Comparison of ENCODE assay signal across 8 mouse cellular contexts in genomic region chr2:166780980-166781578, GRCm38 (mm10). TPM values are rescaled to one million over a fixed set of nuclear protein-coding genes. Genes with fewer than 3 reads are reported as not detected.
DNase-seq lines count a peak whose midpoint lies in the region; ATAC-seq and TF ChIP-seq lines count a peak whose summit lies in the region.

No protein-coding gene starts in this region.

- H3K4me1 ChIP-seq in cortical plate, adult 2 months (ENCODE audit: control insufficient read depth, insufficient read depth, low read length), result peaks cover 3% of the 10 kb centered on the region; the same call in 1 of the 2 replicates
- 0 out of 2 replicates have a peak, but pooled peaks cover 6% of the 10 kb centered on the region for H3K4me1 ChIP-seq in kidney, embryonic 14.5 days (ENCODE audit: control insufficient read depth, insufficient read depth, low read length)
- peaks cover 4% of the 10 kb centered on the region for H3K4me1 ChIP-seq in liver, postnatal 0 days (ENCODE audit: insufficient read depth)

- peak; percentile 65 for ATAC-seq in activated CD4-positive, CD25-positive, alpha-beta regulatory T cell, adult 4 months
- 0 out of 2 replicates have a peak, but pooled peaks have one; percentile 21 for ATAC-seq in kidney, embryonic 14.5 days (ENCODE audit: low FRiP score, low TSS enrichment)
- no peak for ATAC-seq in liver, postnatal 0 days

- H3K27ac ChIP-seq in cortical plate, adult 2 months (ENCODE audit: insufficient read depth, low read length), result no peak overlapping the region
- no peak overlapping the region for H3K27ac ChIP-seq in kidney, embryonic 14.5 days (ENCODE audit: low read depth, low read length)
- no peak overlapping the region for H3K27ac ChIP-seq in liver, postnatal 0 days (ENCODE audit: low read depth)

- H3K79me3 ChIP-seq in C2C12 (ENCODE audit: low read depth), result no peaks in the 10 kb centered on the region

- peaks cover 7% of the 10 kb centered on the region for H3K27me3 ChIP-seq in C2C12 (ENCODE audit: control insufficient read depth, insufficient read depth, insufficient read length)
- no peaks in the 10 kb centered on the region for H3K27me3 ChIP-seq in kidney, embryonic 14.5 days (ENCODE audit: control insufficient read depth, insufficient read depth, low read length)
- H3K27me3 ChIP-seq in liver, postnatal 0 days (ENCODE audit: insufficient read depth, low read length), result no peaks in the 10 kb centered on the region

- no peak overlapping the region for H3K9ac ChIP-seq in kidney, embryonic 14.5 days (ENCODE audit: low read depth, low read length)
- H3K9ac ChIP-seq in liver, postnatal 0 days (replicated peaks), result no peak overlapping the region

- 11% methylated on average over 9 of the region's 9 CpGs for WGBS in kidney, embryonic 14.5 days
- 14% methylated on average over 9 of the region's 9 CpGs for WGBS in liver, postnatal 0 days (ENCODE audit: insufficient replicate concordance)

- intact Hi-C loops in gastrocnemius, postnatal 14 days (cut with DNase I; ENCODE audit: low total_unique reads), result loop anchor here (2.0 kb wide), 1 partner anchor 188 kb away; no protein-coding TSS in a partner anchor

- peak; percentile 53 for TF ChIP-seq CTCF in C2C12 (IDR thresholded peaks at IDR 0.05; ENCODE audit: control insufficient read depth, insufficient read depth, insufficient read length)
- TF ChIP-seq CTCF in cortical plate, adult 2 months (IDR thresholded peaks at IDR 0.05; ENCODE audit: extremely low read depth, insufficient read depth, low read length), result peak; percentile 93
- TF ChIP-seq CTCF in liver, postnatal 0 days (IDR thresholded peaks at IDR 0.05; ENCODE audit: low read depth), result peak; percentile 99

- H3K79me2 ChIP-seq in C2C12 (ENCODE audit: control insufficient read depth, insufficient read depth), result no peaks in the 10 kb centered on the region

- no peak overlapping the region for H3K4me2 ChIP-seq in kidney, embryonic 14.5 days (replicated peaks; ENCODE audit: low read depth, low read length)
- no peak overlapping the region for H3K4me2 ChIP-seq in liver, postnatal 0 days (ENCODE audit: low read depth, low read length)

- peak; percentile 63 for DNase-seq in gastrocnemius, postnatal 14 days
- DNase-seq in liver, postnatal 0 days, result peak; percentile 84
- peak; percentile 80 for DNase-seq in ovary, postnatal 14 days (ENCODE audit: low spot score)
- peak; percentile 77 to 84 for DNase-seq in thymus, postnatal 36 days

- no peaks in the 10 kb centered on the region for H3K9me3 ChIP-seq in kidney, embryonic 14.5 days (ENCODE audit: control insufficient read depth, low read length)
- no peaks in the 10 kb centered on the region for H3K9me3 ChIP-seq in liver, postnatal 0 days (ENCODE audit: low read length)

- H3K36me3 ChIP-seq in C2C12 (ENCODE audit: control insufficient read depth, insufficient read depth), result no peaks in the 10 kb centered on the region
- H3K36me3 ChIP-seq in kidney, embryonic 14.5 days (ENCODE audit: control insufficient read depth, insufficient read depth, low read length), result no peaks in the 10 kb centered on the region
- H3K36me3 ChIP-seq in liver, postnatal 0 days (replicated peaks; ENCODE audit: insufficient read depth, low read length), result no peaks in the 10 kb centered on the region

- TF ChIP-seq POLR2A in cortical plate, adult 2 months (IDR thresholded peaks at IDR 0.05; ENCODE audit: extremely low read depth, insufficient read depth, low read length), result no peak

- no peak overlapping the region for H3ac ChIP-seq in C2C12 (ENCODE audit: control insufficient read depth, insufficient read length, low read depth)

- no peak overlapping the region for H3K4me3 ChIP-seq in C2C12 (ENCODE audit: insufficient read depth, poor library complexity, severe bottlenecking)
- no peak overlapping the region for H3K4me3 ChIP-seq in cortical plate, adult 2 months (ENCODE audit: insufficient read depth, low read length)
- no peak overlapping the region for H3K4me3 ChIP-seq in kidney, embryonic 14.5 days (ENCODE audit: low read length)
- no peak overlapping the region for H3K4me3 ChIP-seq in liver, postnatal 0 days (ENCODE audit: low read depth, low read length)

- TF ChIP-seq EP300 in liver, postnatal 0 days (IDR thresholded peaks at IDR 0.05; ENCODE audit: low read depth), result no peak

TF ChIP-seq in C2C12, 6 proteins besides CTCF, POLR2A, EP300 and RAD21:
- TF ChIP-seq MAX (IDR thresholded peaks at IDR 0.05) (no peak), MYOD1 (IDR thresholded peaks at IDR 0.05; ENCODE audit: control insufficient read depth, insufficient read length, low read depth) (no peak), MYOG (IDR thresholded peaks at IDR 0.05; ENCODE audit: control insufficient read depth, extremely low read depth, insufficient read length) (no peak), FOSL1 (IDR thresholded peaks at IDR 0.05; ENCODE audit: insufficient read depth, low read length, poor library complexity, severe bottlenecking) (no peak), CEBPB (IDR thresholded peaks at IDR 0.05; ENCODE audit: low read depth) (no peak), USF1 (IDR thresholded peaks at IDR 0.05; ENCODE audit: low read depth) (no peak)

RNA-seq across cellular contexts. Expression of gene Trp53rkb, which starts 11.3 kb away (rescaled TPM):
- polyA plus RNA-seq in C2C12 (2012; fragmentation: generic; extraction: Trizol), result 5.3 TPM
- polyA plus RNA-seq in activated CD4-positive, CD25-positive, alpha-beta regulatory T cell, adult 4 months (2017; shearing (Covaris generic)), result 1 to 10 TPM in 1 of 2 experiments, under 1 TPM in 1; 0.41 to 1.0 TPM
- 6.9 and 8.6 TPM in 2 replicates for polyA plus RNA-seq in cortical plate, adult 2 months (2012; rRNA removed)
- 1 to 10 TPM; 3.1 to 4.3 TPM for total RNA-seq in gastrocnemius, postnatal 14 days (2021)
- 9.1 and 10.1 TPM in 2 replicates for polyA plus RNA-seq in kidney, embryonic 14.5 days (2014; fragmentation: Nextera tagmentation; extraction: Ambion mirVana)
- polyA plus RNA-seq in liver, postnatal 0 days (2015; fragmentation: Nextera tagmentation; extraction: Ambion mirVana), result 3.0 and 3.1 TPM in 2 replicates

RNA-seq across cellular contexts. Expression of gene Arfgef2, which starts 24.3 kb away (rescaled TPM):
- 8.2 TPM for polyA plus RNA-seq in C2C12 (2012; fragmentation: generic; extraction: Trizol)
- 1 to 10 TPM; 2.9 TPM for polyA plus RNA-seq in activated CD4-positive, CD25-positive, alpha-beta regulatory T cell, adult 4 months (2017; shearing (Covaris generic))
- polyA plus RNA-seq in cortical plate, adult 2 months (2012; rRNA removed), result 22.9 and 24.3 TPM in 2 replicates
- 10 to 100 TPM; 18.5 to 20.7 TPM for total RNA-seq in gastrocnemius, postnatal 14 days (2021)
- polyA plus RNA-seq in kidney, embryonic 14.5 days (2014; fragmentation: Nextera tagmentation; extraction: Ambion mirVana), result 2.8 and 5.6 TPM in 2 replicates
- polyA plus RNA-seq in liver, postnatal 0 days (2015; fragmentation: Nextera tagmentation; extraction: Ambion mirVana), result 2.5 and 2.7 TPM in 2 replicates
